Mouse (Mus musculus) ES-E14 (cell line): ENCODE data around the gene Krtap4-16.

Experiments
- HCFC1 ChIP-seq: IDR thresholded peaks from 2 replicates; pipeline ENCODE4 v1.6.1; 2012; ENCODE audit warnings: low read length, inconsistent platforms, borderline replicate concordance; ENCODE audit not compliant: insufficient read depth
- MAFK ChIP-seq: IDR thresholded peaks from 2 replicates; pipeline ENCODE4 v1.6.1; 2014; ENCODE audit warnings: mild to moderate bottlenecking, low read depth, low read length, inconsistent platforms; ENCODE audit not compliant: insufficient read depth
- ZNF384 ChIP-seq: IDR thresholded peaks from 2 replicates; pipeline ENCODE4 v1.6.1; 2012; ENCODE audit warnings: low read depth, low read length, inconsistent platforms

- TF ChIP-seq MAFK = no peak
- TF ChIP-seq HCFC1 = no peak
- no peak for TF ChIP-seq ZNF384
Measured at GRCm38 (mm10) chr11:99842185-99842584, 9.2 kb downstream of the Krtap4-16 start.
